Mouse (Mus musculus) urinary bladder, postnatal 14 days (tissue): ENCODE measurements around the gene 2010300C02Rik.
"Not testable (repeated sequence)": the region's sequence is repeated elsewhere in the genome, so short reads cannot be mapped to it uniquely, and the experiment has no call there.

Experiments used
- DNase-seq: peaks from one replicate; pipeline ENCODE4 v3.0.0; 2021; ENCODE audit warnings: low spot score

The 2010300C02Rik gene

GRCm38 (mm10) chr1:37624185-37624584 is 95.7 kb downstream of the 2010300C02Rik start:
- DNase-seq, result no peak

- DNase-seq, result no peak
These were observed 97.8 kb downstream of the 2010300C02Rik start for GRCm38 (mm10) chr1:37622049-37622448.

GRCm38 (mm10) chr1:37619542-37619941 is 100.3 kb downstream of the 2010300C02Rik start:
- DNase-seq, result no peak

GRCm38 (mm10) chr1:37617047-37617446 is 102.8 kb downstream of the 2010300C02Rik start:
- no peak for DNase-seq

GRCm38 (mm10) chr1:37616569-37616968 is 103.3 kb downstream of the 2010300C02Rik start:
- no peak for DNase-seq

- DNase-seq, result peak; percentile 52
These were observed 104.4 kb downstream of the 2010300C02Rik start for GRCm38 (mm10) chr1:37615290-37616040.

GRCm38 (mm10) chr1:37614836-37615235 is 105.0 kb downstream of the 2010300C02Rik start:
- DNase-seq, result peak; percentile 46

GRCm38 (mm10) chr1:37614130-37614529 is 105.8 kb downstream of the 2010300C02Rik start:
- peak; percentile 32 for DNase-seq

- no peak for DNase-seq
These were observed 108.9 kb downstream of the 2010300C02Rik start for GRCm38 (mm10) chr1:37611032-37611431.

- DNase-seq, result no peak
These were observed 109.6 kb downstream of the 2010300C02Rik start for GRCm38 (mm10) chr1:37610242-37610641.

GRCm38 (mm10) chr1:37605694-37606093 is 114.2 kb downstream of the 2010300C02Rik start:
- DNase-seq, result not testable (repeated sequence)

- peak; percentile 52 for DNase-seq
These were observed 116.7 kb downstream of the 2010300C02Rik start for GRCm38 (mm10) chr1:37603206-37603605.

GRCm38 (mm10) chr1:37602268-37602667 is 117.6 kb downstream of the 2010300C02Rik start:
- no peak for DNase-seq

- no peak for DNase-seq
These were observed 118.4 kb downstream of the 2010300C02Rik start for GRCm38 (mm10) chr1:37601461-37601860.

GRCm38 (mm10) chr1:37600640-37601175 is 119.2 kb downstream of the 2010300C02Rik start:
- DNase-seq, result no peak

GRCm38 (mm10) chr1:37598986-37599385 is 120.9 kb downstream of the 2010300C02Rik start:
- DNase-seq, result no peak

- DNase-seq, result not testable (repeated sequence)
These were observed 125.1 kb downstream of the 2010300C02Rik start for GRCm38 (mm10) chr1:37594812-37595211.

GRCm38 (mm10) chr1:37585809-37586480 is 133.9 kb downstream of the 2010300C02Rik start:
- peak; percentile 60 for DNase-seq

GRCm38 (mm10) chr1:37583795-37584464 is 136.0 kb downstream of the 2010300C02Rik start:
- DNase-seq, result peak; percentile 20

- no peak for DNase-seq
These were observed 136.7 kb downstream of the 2010300C02Rik start for GRCm38 (mm10) chr1:37583167-37583566.

- DNase-seq, result no peak
These were observed 140.2 kb downstream of the 2010300C02Rik start for GRCm38 (mm10) chr1:37579686-37580085.

- no peak for DNase-seq
These were observed 147.2 kb downstream of the 2010300C02Rik start for GRCm38 (mm10) chr1:37572528-37573272.
